Mouse (Mus musculus) cortical plate, adult 2 months (tissue): Measurements from ENCODE around the gene Stac2.
A peak's percentile ranks its signal among the peaks of the same experiment; 100 is the strongest.

Experiments used
- CTCF ChIP-seq: fragments of 200-500 bp; IDR thresholded peaks from 2 replicates; pipeline ENCODE4 v1.5.1; 2011; ENCODE audit warnings: mild to moderate bottlenecking, control low read depth, low read length; ENCODE audit not compliant: insufficient read depth; ENCODE audit errors: extremely low read depth
- POLR2A ChIP-seq: fragments of 200-500 bp; IDR thresholded peaks from 2 replicates; pipeline ENCODE4 v1.6.1; 2011; ENCODE audit warnings: mild to moderate bottlenecking, low read length, control low read depth; ENCODE audit not compliant: insufficient read depth; ENCODE audit errors: extremely low read depth

GRCm38 (mm10) chr11:97994539-97995100 is 58.6 kb downstream of the Stac2 start:
- TF ChIP-seq POLR2A (no peak), CTCF (peak; percentile 46; the same call in 1 of the 2 replicates)
